Mouse (Mus musculus): ENCODE measurements around the gene Plxna4. TPM values are rescaled to one million over a fixed set of nuclear protein-coding genes. Genes with fewer than 3 reads are reported as not detected.

Plxna4 gene
- polyA plus RNA-seq, 1 experiment from 2014 or later: 5.6 TPM

- Histone ChIP-seq H3K9ac (replicated peaks) (no peak overlapping the region), H3K36me3 (no peaks in the 10 kb centered on the region), H3K4me3 (no peak overlapping the region), H3K27me3 (no peaks in the 10 kb centered on the region), H3K4me2 (replicated peaks) (no peak overlapping the region), H3K9me3 (no peaks in the 10 kb centered on the region), H3K27ac (replicated peaks) (no peak overlapping the region), H3K4me1 (no peaks in the 10 kb centered on the region)
- ATAC-seq (ENCODE audit: low FRiP score, low read depth): no peak
- 88% methylated on average over 2 of the region's 2 CpGs for WGBS
Observed at GRCm38 (mm10) chr6:32439434-32439833, 148.6 kb downstream of the Plxna4 start.

GRCm38 (mm10) chr6:32437219-32437618 is 150.8 kb downstream of the Plxna4 start:
- no peaks in the 10 kb centered on the region for H3K9me3 ChIP-seq

GRCm38 (mm10) chr6:32423124-32423523 is 164.9 kb downstream of the Plxna4 start:
- H3K4me1 ChIP-seq: peaks cover 5% of the 10 kb centered on the region; the same call in 1 of the 2 replicates
- H3K9me3 ChIP-seq: no peaks in the 10 kb centered on the region
- ATAC-seq (ENCODE audit: low FRiP score, low read depth): no peak
- H3K27me3 ChIP-seq: no peaks in the 10 kb centered on the region
- H3K4me3 ChIP-seq: no peak overlapping the region
- H3K27ac ChIP-seq (replicated peaks): no peak overlapping the region
- no peaks in the 10 kb centered on the region for H3K36me3 ChIP-seq
- no peak overlapping the region for H3K9ac ChIP-seq (replicated peaks)
- WGBS: 87% methylated on average over 2 of the region's 2 CpGs
- no peak overlapping the region for H3K4me2 ChIP-seq (replicated peaks)

More at GRCm38 (mm10) chr6:32437219-32437618, 150.8 kb downstream of the Plxna4 start:
- H3K9ac ChIP-seq (replicated peaks): no peak overlapping the region
- WGBS: 77% methylated on average over 6 of the region's 6 CpGs
- no peaks in the 10 kb centered on the region for H3K36me3 ChIP-seq
- no peak for ATAC-seq (ENCODE audit: low FRiP score, low read depth)
- no peak overlapping the region for H3K27ac ChIP-seq (replicated peaks)
- H3K4me2 ChIP-seq (replicated peaks): no peak overlapping the region
- H3K27me3 ChIP-seq: no peaks in the 10 kb centered on the region
- H3K4me3 ChIP-seq: no peak overlapping the region
- no peaks in the 10 kb centered on the region for H3K4me1 ChIP-seq

- no peaks in the 10 kb centered on the region for H3K4me1 ChIP-seq
- no peak overlapping the region for H3K4me3 ChIP-seq
- no peak overlapping the region for H3K27ac ChIP-seq (replicated peaks)
- no peak for ATAC-seq (ENCODE audit: low FRiP score, low read depth)
- H3K9me3 ChIP-seq: no peaks in the 10 kb centered on the region
- no peaks in the 10 kb centered on the region for H3K27me3 ChIP-seq
- no peak overlapping the region for H3K9ac ChIP-seq (replicated peaks)
- H3K36me3 ChIP-seq: no peaks in the 10 kb centered on the region
- no peak overlapping the region for H3K4me2 ChIP-seq (replicated peaks)
- WGBS: 90% methylated on average over 3 of the region's 3 CpGs
Observed at GRCm38 (mm10) chr6:32420610-32421009, 167.4 kb downstream of the Plxna4 start.

GRCm38 (mm10) chr6:32417351-32417750 is 170.6 kb downstream of the Plxna4 start:
- H3K9me3 ChIP-seq: no peaks in the 10 kb centered on the region
- 91% methylated on average over 4 of the region's 4 CpGs for WGBS
- no peaks in the 10 kb centered on the region for H3K27me3 ChIP-seq

GRCm38 (mm10) chr6:32411325-32411724 is 176.7 kb downstream of the Plxna4 start:
- Histone ChIP-seq H3K27me3 (peaks cover 9% of the 10 kb centered on the region; the same call in 1 of the 2 replicates), H3K27ac (replicated peaks) (no peak overlapping the region), H3K9ac (replicated peaks) (no peak overlapping the region), H3K36me3 (no peaks in the 10 kb centered on the region), H3K4me2 (replicated peaks) (no peak overlapping the region), H3K4me1 (peaks cover 15% of the 10 kb centered on the region), H3K9me3 (no peaks in the 10 kb centered on the region), H3K4me3 (no peak overlapping the region)
- 87% methylated on average over 5 of the region's 5 CpGs for WGBS
- ATAC-seq (ENCODE audit: low FRiP score, low read depth): no peak

More at GRCm38 (mm10) chr6:32417351-32417750, 170.6 kb downstream of the Plxna4 start:
- no peaks in the 10 kb centered on the region for H3K36me3 ChIP-seq
- H3K9ac ChIP-seq (replicated peaks): no peak overlapping the region
- no peak overlapping the region for H3K4me2 ChIP-seq (replicated peaks)
- H3K27ac ChIP-seq (replicated peaks): no peak overlapping the region
- H3K4me1 ChIP-seq: peaks cover 7% of the 10 kb centered on the region
- ATAC-seq (ENCODE audit: low FRiP score, low read depth): no peak
- no peak overlapping the region for H3K4me3 ChIP-seq

GRCm38 (mm10) chr6:32409625-32410024 is 178.4 kb downstream of the Plxna4 start:
- Histone ChIP-seq H3K9me3 (no peaks in the 10 kb centered on the region), H3K9ac (replicated peaks) (no peak overlapping the region), H3K36me3 (no peaks in the 10 kb centered on the region), H3K27ac (replicated peaks) (no peak overlapping the region), H3K4me1 (peaks cover 15% of the 10 kb centered on the region), H3K4me2 (replicated peaks) (no peak overlapping the region), H3K4me3 (no peak overlapping the region), H3K27me3 (peaks cover 9% of the 10 kb centered on the region; the same call in 1 of the 2 replicates)
- 38% methylated on average over 1 of the region's 1 CpGs for WGBS
- ATAC-seq (ENCODE audit: low FRiP score, low read depth): no peak

GRCm38 (mm10) chr6:32407574-32408185 is 180.3 kb downstream of the Plxna4 start:
- Histone ChIP-seq H3K9me3 (no peaks in the 10 kb centered on the region), H3K27me3 (peaks cover 9% of the 10 kb centered on the region; the same call in 1 of the 2 replicates), H3K4me3 (no peak overlapping the region), H3K4me1 (peaks cover 21% of the 10 kb centered on the region), H3K9ac (replicated peaks) (no peak overlapping the region), H3K27ac (replicated peaks) (no peak overlapping the region), H3K4me2 (replicated peaks) (no peak overlapping the region), H3K36me3 (no peaks in the 10 kb centered on the region)
- 65% methylated on average over 8 of the region's 8 CpGs for WGBS
- ATAC-seq (ENCODE audit: low FRiP score, low read depth): peak; percentile 69

GRCm38 (mm10) chr6:32406316-32407095 is 181.5 kb downstream of the Plxna4 start:
- WGBS: 90% methylated on average over 20 of the region's 20 CpGs
- H3K9me3 ChIP-seq: no peaks in the 10 kb centered on the region
- no peak overlapping the region for H3K4me2 ChIP-seq (replicated peaks)
- no peak overlapping the region for H3K27ac ChIP-seq (replicated peaks)
- H3K4me3 ChIP-seq: no peak overlapping the region
- no peaks in the 10 kb centered on the region for H3K36me3 ChIP-seq
- H3K9ac ChIP-seq (replicated peaks): no peak overlapping the region
- H3K27me3 ChIP-seq: peaks cover 4% of the 10 kb centered on the region; the same call in 1 of the 2 replicates
- no peak for ATAC-seq (ENCODE audit: low FRiP score, low read depth)
- H3K4me1 ChIP-seq: peaks cover 16% of the 10 kb centered on the region

- Histone ChIP-seq H3K4me1 (peaks cover 13% of the 10 kb centered on the region), H3K4me3 (no peak overlapping the region), H3K36me3 (no peaks in the 10 kb centered on the region), H3K4me2 (replicated peaks) (no peak overlapping the region), H3K27ac (replicated peaks) (0 out of 2 replicates have a peak overlapping the region, but pooled peaks have one; percentile 35), H3K9ac (replicated peaks) (no peak overlapping the region), H3K9me3 (no peaks in the 10 kb centered on the region), H3K27me3 (no peaks in the 10 kb centered on the region)
- peak; percentile 78 for ATAC-seq (ENCODE audit: low FRiP score, low read depth)
- WGBS: 54% methylated on average over 3 of the region's 3 CpGs
Observed at GRCm38 (mm10) chr6:32402560-32403235, 185.3 kb downstream of the Plxna4 start.

- H3K27ac ChIP-seq (replicated peaks): no peak overlapping the region
- H3K27me3 ChIP-seq: no peaks in the 10 kb centered on the region
- H3K4me1 ChIP-seq: peaks cover 14% of the 10 kb centered on the region
- no peaks in the 10 kb centered on the region for H3K9me3 ChIP-seq
- no peaks in the 10 kb centered on the region for H3K36me3 ChIP-seq
- H3K9ac ChIP-seq (replicated peaks): no peak overlapping the region
- H3K4me3 ChIP-seq: no peak overlapping the region
- no peak for ATAC-seq (ENCODE audit: low FRiP score, low read depth)
- H3K4me2 ChIP-seq (replicated peaks): no peak overlapping the region
- whole genome bisulfite sequencing: 82% methylated on average over 3 of the region's 3 CpGs
Observed at GRCm38 (mm10) chr6:32398261-32398660, 189.7 kb downstream of the Plxna4 start.
